Mouse (Mus musculus) midbrain, embryonic 12.5 days (tissue): ENCODE results near the gene Tspan18. TPM values are rescaled to one million over a fixed set of nuclear protein-coding genes. Genes with fewer than 3 reads are reported as not detected.
A peak's percentile ranks its signal among the peaks of the same experiment; 100 is the strongest.

Experiments used
- ATAC-seq: fragments of 200-750 bp; cut with Nextera tagmentation; 2 replicates; pipeline ENCODE4 v1.8.0; 2017; ENCODE audit warnings: low read depth, moderate TSS enrichment, moderate library complexity; ENCODE audit not compliant: low FRiP score
- H3K27ac ChIP-seq: fragments of 300-500 bp; sonication (generic); replicated peaks from 2 replicates; pipeline ENCODE4 v1.5.1; 2016; ENCODE audit warnings: mild to moderate bottlenecking
- H3K27me3 ChIP-seq: fragments of 300-500 bp; sonication (generic); 2 replicates; pipeline ENCODE4 v1.6.1; 2016; ENCODE audit warnings: mild to moderate bottlenecking
- H3K36me3 ChIP-seq: fragments of 300-500 bp; sonication (generic); 2 replicates; pipeline ENCODE4 v1.6.1; 2016
- H3K4me1 ChIP-seq: fragments of 300-500 bp; sonication (generic); 2 replicates; pipeline ENCODE4 v1.6.1; 2016
- H3K4me2 ChIP-seq: fragments of 300-500 bp; sonication (generic); replicated peaks from 2 replicates; pipeline ENCODE4 v1.6.1; 2016; ENCODE audit warnings: mild to moderate bottlenecking, moderate library complexity
- H3K4me3 ChIP-seq: fragments of 300-500 bp; sonication (generic); 2 replicates; pipeline ENCODE4 v1.5.1; 2016; ENCODE audit warnings: mild to moderate bottlenecking
- H3K9ac ChIP-seq: fragments of 300-500 bp; sonication (generic); replicated peaks from 2 replicates; pipeline ENCODE4 v1.6.1; 2016; ENCODE audit warnings: mild to moderate bottlenecking, moderate library complexity
- H3K9me3 ChIP-seq: fragments of 300-500 bp; sonication (generic); 2 replicates; pipeline ENCODE4 v1.6.1; 2016; ENCODE audit warnings: mild to moderate bottlenecking
- WGBS: fragments of 180-500 bp; shearing (Covaris S2); methylation state at CpG from one replicate; pipeline ENCODE4 v1.1.7; 2016; 5-methylcytosine and 5-hydroxymethylcytosine counted together
- polyA plus RNA-seq: library from polyadenylated mRNA; unstranded; fragments of >200 nt; fragmentation: Nextera tagmentation; extraction: Ambion mirVana; gene quantifications from 2 replicates; pipeline ENCODE4 v1.2.1, GENCODE M21; 2016

Tspan18 gene
- polyA plus RNA-seq, 1 experiment from 2014 or later: 24.6 TPM

DNA sequence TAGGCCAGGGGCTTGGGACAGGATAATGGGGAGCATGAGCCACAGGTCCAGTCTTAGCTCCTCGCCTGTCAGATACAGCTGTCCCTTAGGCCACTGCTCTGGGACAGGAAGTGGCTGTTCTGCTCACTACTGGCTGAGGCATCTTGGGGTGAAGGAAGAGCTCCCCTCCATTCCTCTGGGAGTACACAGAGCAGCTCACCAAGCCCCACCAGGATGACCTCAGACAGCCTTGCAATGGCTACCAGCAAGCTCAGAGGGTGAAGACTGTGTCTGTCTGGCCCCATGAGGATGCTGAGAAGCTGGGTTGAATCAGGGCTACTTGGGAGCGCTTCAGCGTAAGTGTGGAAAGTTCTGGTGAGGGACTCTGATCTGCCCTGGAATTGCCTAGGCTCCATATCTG is 132.3 kb downstream of the Tspan18 start:
- WGBS: 86% methylated on average over 3 of the region's 3 CpGs
- H3K36me3 ChIP-seq: peaks cover 75% of the 10 kb centered on the region
- no peak for ATAC-seq

DNA sequence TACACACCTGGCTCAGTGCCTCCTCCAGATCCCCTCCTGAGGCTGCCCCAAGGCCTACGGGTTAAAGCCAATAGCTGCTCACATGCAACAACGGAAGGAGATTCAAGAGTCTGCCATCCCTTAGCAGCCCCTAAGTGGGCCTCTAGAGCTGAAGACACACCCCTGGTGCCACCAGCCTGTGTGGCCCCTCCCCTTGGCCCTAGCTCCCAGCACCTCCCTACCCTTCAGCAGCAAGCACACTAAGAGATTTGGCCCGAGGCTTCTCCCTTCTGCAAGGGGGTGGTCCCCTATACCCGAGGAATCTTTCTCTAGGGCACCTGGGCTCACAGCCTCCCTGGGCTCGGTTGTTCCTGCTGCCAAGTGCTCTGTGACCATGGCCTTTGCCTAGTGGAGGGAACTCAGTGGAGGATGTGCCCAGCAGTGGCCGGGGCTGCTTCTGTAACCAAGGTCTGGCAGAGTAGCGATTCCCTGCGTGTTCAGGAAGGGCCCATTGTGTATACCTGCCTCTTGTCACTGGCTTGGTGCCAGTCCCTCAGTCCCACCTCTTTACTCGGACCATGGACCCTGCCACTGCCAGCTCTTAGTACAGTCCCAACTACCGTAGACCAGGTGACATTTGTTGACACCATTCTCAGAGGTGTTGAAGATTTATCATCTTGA is 133.5 kb downstream of the Tspan18 start:
- H3K36me3 ChIP-seq: peaks cover 76% of the 10 kb centered on the region
- peaks cover 20% of the 10 kb centered on the region for H3K4me1 ChIP-seq
- H3K4me2 ChIP-seq: no peak overlapping the region

More for the DNA sequence above, 132.3 kb downstream of the Tspan18 start:
- Histone ChIP-seq H3K4me2 (no peak overlapping the region), H3K4me3 (no peak overlapping the region), H3K9me3 (no peaks in the 10 kb centered on the region), H3K9ac (no peak overlapping the region), H3K4me1 (peaks cover 13% of the 10 kb centered on the region), H3K27me3 (no peaks in the 10 kb centered on the region), H3K27ac (no peak overlapping the region)

DNA sequence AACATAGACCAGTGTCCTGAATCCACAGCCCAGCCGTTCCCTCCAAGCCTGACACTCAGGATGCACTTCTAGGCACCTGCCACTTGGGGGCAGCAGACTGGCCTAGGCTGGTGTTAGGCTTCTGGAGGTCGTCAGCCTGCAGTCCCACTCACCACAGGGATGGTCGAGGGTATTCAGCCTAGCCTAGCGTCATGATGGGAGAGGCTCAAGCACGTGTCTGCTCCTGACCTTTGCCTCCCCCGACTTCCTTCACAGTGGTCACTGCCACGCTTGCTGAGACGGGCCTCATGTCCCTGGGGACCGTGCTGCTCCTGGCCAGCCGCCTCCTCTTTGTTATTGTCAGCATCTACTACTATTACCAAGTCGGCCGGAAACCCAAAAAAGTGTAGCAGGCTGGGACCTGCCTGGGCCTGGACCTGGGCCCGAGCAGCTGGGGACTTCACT is 134.8 kb downstream of the Tspan18 start:
- Histone ChIP-seq H3K27me3 (no peaks in the 10 kb centered on the region), H3K4me1 (peaks cover 30% of the 10 kb centered on the region), H3K27ac (peak overlapping the region; percentile 58), H3K9me3 (no peaks in the 10 kb centered on the region), H3K36me3 (peaks cover 69% of the 10 kb centered on the region), H3K4me2 (no peak overlapping the region), H3K9ac (0 out of 2 replicates have a peak overlapping the region, but pooled peaks have one; percentile 24), H3K4me3 (no peak overlapping the region)
- 40% methylated on average over 13 of the region's 13 CpGs for WGBS
- peak; percentile 21; the same call in 1 of the 2 replicates for ATAC-seq

More for the DNA sequence above, 133.5 kb downstream of the Tspan18 start:
- H3K4me3 ChIP-seq: no peak overlapping the region
- no peak overlapping the region for H3K9ac ChIP-seq
- H3K9me3 ChIP-seq: no peaks in the 10 kb centered on the region
- H3K27ac ChIP-seq: peak overlapping the region; percentile 58; the same call in 1 of the 2 replicates
- WGBS: 73% methylated on average over 10 of the region's 10 CpGs
- ATAC-seq: no peak
- no peaks in the 10 kb centered on the region for H3K27me3 ChIP-seq

DNA sequence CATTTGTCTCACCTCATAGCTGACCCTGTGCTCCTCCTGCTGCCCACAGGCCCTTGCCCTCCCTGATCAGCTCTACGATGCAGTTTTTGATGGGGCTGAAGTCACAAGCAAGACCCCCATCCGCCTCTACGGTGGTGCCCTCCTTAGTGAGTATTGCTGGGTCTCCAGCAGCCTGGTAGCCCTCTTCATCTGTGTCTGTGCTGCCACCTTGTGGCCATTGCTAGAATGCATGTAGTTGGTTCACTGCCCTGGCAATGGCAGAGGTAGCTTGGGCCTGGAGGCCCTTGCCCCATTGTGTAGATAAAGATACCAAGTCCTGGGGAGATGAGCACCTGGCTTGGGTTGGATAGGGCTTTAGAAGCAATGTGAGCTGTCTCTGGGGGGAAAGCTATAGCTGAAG is 135.5 kb downstream of the Tspan18 start:
- Histone ChIP-seq H3K4me2 (no peak overlapping the region), H3K4me3 (no peak overlapping the region), H3K27ac (peak overlapping the region; percentile 58), H3K4me1 (peaks cover 33% of the 10 kb centered on the region), H3K36me3 (peaks cover 69% of the 10 kb centered on the region), H3K9me3 (no peaks in the 10 kb centered on the region), H3K27me3 (no peaks in the 10 kb centered on the region), H3K9ac (0 out of 2 replicates have a peak overlapping the region, but pooled peaks have one; percentile 24)
- peak; percentile 28 for ATAC-seq
- WGBS: 25% methylated on average over 3 of the region's 3 CpGs

DNA sequence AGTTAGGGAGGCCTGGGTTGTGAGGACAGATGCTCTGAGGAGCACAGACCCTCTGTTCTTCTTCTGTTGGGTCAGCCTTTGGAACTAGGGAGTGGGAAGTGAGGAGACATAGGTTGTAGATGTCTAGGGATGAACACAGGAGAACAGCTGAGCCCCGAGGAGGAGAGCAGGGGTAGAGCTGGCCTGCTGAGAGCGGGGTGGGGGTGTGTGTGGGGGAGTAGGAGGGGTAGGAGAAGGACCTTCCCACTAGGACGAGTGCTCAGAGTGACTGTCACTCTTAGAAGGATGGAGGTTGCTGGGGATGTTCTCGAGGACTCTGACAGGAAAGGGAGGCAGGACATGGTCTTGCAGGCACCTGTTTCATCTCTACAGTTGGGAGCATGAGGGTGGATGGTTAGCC is 140.5 kb downstream of the Tspan18 start:
- Histone ChIP-seq H3K4me3 (no peak overlapping the region), H3K4me2 (0 out of 2 replicates have a peak overlapping the region, but pooled peaks have one; percentile 1), H3K9me3 (no peaks in the 10 kb centered on the region), H3K27me3 (no peaks in the 10 kb centered on the region), H3K27ac (peak overlapping the region; percentile 46), H3K36me3 (peaks cover 21% of the 10 kb centered on the region), H3K9ac (no peak overlapping the region), H3K4me1 (peaks cover 75% of the 10 kb centered on the region)
- 61% methylated on average over 4 of the region's 4 CpGs for WGBS
- no peak for ATAC-seq

DNA sequence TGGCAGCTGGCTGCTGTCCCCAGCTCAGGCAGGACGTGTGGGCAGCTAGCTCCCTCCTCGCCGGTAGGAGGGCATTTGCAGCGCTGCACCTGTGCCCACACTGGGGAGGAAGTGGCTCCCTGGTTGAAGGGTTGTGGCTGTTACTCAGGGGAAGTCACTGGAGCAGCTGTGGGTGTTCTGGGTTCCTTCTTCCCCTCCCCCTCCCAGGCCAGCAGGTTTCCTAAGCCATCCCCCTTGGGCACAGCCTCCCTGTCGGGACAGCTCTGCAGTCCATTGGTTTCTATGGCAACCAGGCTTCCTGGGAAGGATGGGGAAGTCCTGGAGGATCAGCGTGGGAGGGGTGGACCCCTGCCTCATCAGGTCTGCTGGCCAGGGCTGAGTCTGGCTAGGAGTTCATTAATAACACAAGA is 141.6 kb downstream of the Tspan18 start:
- peaks cover 14% of the 10 kb centered on the region for H3K36me3 ChIP-seq
- peak overlapping the region; percentile 94 for H3K27ac ChIP-seq
- 3% methylated on average over 6 of the region's 6 CpGs for WGBS
- no peaks in the 10 kb centered on the region for H3K9me3 ChIP-seq
- H3K4me2 ChIP-seq: peak overlapping the region; percentile 78
- peak overlapping the region; percentile 17; the same call in 1 of the 2 replicates for H3K9ac ChIP-seq
- H3K4me1 ChIP-seq: peaks cover 77% of the 10 kb centered on the region
- no peaks in the 10 kb centered on the region for H3K27me3 ChIP-seq
- H3K4me3 ChIP-seq: peak overlapping the region; percentile 94; the same call in 1 of the 2 replicates
- ATAC-seq: peak; percentile 35

DNA sequence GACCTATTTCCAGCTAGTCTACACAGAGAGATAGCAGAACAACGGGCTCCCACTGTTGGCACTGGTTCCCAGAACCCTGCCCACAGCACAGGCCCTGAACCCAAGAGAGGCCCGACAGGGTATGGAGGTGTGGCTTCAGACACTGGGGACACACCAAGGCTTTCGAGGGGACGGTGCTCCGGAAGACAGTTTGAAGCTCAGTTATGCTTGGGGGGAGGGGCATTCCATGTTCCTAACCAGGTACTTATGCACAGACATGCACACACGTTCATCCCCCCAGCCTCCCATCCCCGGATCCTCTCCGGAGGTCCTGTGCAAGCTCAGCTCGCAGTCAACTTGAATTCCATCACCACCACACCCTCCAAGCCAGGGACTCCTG is 142.1 kb downstream of the Tspan18 start:
- Histone ChIP-seq H3K36me3 (peaks cover 9% of the 10 kb centered on the region), H3K9ac (peak overlapping the region; percentile 17; the same call in 1 of the 2 replicates), H3K27me3 (no peaks in the 10 kb centered on the region), H3K4me2 (peak overlapping the region; percentile 78), H3K27ac (peak overlapping the region; percentile 94), H3K4me1 (peaks cover 79% of the 10 kb centered on the region), H3K4me3 (peak overlapping the region; percentile 94; the same call in 1 of the 2 replicates), H3K9me3 (no peaks in the 10 kb centered on the region)
- no peak for ATAC-seq
- 33% methylated on average over 9 of the region's 9 CpGs for WGBS

DNA sequence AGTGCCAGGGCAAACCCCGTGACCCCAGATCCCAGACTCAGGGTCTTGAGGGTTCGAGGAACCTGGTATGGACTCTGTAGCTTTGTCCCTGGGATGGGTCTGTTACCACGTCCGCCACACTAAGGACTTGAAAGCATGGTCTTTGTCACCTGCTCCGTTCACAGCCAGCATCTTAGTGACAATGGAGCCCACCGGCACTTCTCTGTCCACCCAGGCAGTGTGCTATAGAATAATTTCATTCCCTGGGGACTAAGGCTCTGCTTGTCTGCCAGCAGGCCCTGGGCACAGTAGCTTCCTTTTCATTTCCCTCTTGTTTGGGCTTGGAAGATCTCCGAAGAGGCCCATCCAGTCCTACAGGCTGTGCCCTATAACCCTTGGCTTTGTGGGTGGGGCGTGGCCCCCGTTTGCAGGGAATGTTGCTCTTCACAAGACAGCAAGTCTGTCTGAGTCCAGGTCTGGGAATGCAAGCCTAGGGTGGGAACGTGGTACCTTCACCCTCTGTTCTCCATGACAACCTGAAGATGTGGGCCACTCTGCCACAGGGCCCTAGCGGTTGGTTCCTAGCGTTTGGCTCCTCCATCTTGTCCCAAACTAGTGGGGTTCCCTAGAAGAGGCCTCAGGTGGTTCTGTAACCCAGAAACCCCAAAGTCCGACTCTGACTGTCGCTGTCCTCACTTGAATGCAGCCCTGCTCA is 142.7 kb downstream of the Tspan18 start:
- Histone ChIP-seq H3K9me3 (no peaks in the 10 kb centered on the region), H3K27me3 (no peaks in the 10 kb centered on the region), H3K36me3 (0 out of 2 replicates have a peak, but pooled peaks cover 3% of the 10 kb centered on the region), H3K4me3 (peak overlapping the region; percentile 94), H3K4me1 (peaks cover 84% of the 10 kb centered on the region), H3K27ac (peak overlapping the region; percentile 94), H3K9ac (0 out of 2 replicates have a peak overlapping the region, but pooled peaks have one; percentile 51), H3K4me2 (peak overlapping the region; percentile 78)
- no peak for ATAC-seq
- WGBS: 60% methylated on average over 14 of the region's 14 CpGs

DNA sequence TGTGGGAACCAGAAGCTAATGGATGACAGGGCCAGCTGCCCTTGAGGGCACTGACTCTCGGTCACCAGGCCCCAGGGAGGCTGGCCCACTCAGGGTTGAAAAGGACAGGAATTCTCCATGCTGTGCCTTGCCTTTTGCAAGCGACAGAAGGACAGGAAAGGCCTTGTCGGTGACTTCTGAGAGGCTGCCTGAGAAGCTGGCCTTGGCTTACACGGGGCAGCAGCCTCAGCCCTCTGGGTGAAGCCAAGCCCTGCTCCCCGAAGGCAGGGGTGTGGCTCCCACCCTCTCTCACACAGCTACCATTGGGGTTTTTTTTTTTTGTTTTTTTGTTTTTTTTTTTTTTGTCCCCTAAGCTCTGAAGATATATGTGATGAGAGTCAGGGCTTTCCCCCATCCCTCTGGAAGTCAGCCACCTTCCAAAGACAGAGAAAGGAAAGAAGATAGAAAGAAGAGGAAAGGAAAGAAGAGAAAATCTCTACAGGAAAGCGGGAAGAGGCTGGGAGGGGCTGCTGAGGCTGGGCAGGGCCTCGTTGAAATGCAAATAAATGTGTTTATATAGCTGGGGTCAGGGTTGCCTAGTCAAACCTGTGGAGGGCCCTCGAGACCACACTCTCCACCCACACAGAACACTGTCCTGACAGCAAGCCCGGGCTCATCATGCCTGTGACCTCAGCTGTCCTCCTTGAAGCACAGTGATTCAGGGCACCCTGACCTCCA is 143.4 kb downstream of the Tspan18 start:
- Histone ChIP-seq H3K4me3 (peak overlapping the region; percentile 94), H3K27ac (peak overlapping the region; percentile 94), H3K36me3 (no peaks in the 10 kb centered on the region), H3K4me2 (peak overlapping the region; percentile 78), H3K9ac (peak overlapping the region; percentile 51), H3K4me1 (peaks cover 78% of the 10 kb centered on the region), H3K27me3 (peaks cover 3% of the 10 kb centered on the region), H3K9me3 (no peaks in the 10 kb centered on the region)
- WGBS: 7% methylated on average over 9 of the region's 9 CpGs
- no peak for ATAC-seq

DNA sequence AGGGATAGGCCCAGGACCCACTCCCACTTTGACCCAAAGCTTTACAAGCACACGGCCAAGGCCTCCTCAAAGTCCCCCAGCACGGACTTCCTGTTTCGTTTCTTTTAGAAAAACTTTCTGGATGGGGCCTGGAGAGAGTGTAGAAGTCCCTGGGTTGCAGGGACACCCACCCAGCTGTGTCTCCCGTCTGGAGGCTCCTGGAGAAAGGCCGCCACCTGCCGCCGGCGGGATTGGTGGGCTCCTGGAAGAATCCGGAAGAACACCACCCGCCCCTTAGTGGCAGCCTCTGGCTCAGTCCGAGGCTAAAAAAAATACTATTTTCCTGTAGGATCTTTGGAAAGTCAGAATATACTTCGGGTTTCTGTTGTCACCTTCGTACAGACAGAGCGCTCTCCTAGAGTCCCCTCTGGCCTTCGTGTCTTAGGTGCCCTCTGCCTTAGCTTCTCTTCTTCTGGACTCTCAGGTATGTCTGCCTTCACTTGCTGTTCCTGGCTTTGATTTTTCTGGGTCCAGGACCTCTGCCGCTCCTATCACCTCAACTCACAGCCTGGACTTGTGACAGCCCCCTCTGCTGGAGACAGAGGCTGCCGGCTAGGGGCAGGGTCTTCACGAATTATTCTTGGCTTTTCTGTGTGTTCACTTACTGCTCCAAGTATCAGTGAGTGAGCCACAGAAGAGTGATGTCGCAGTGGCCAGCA is 145.4 kb downstream of the Tspan18 start:
- peaks cover 60% of the 10 kb centered on the region for H3K4me1 ChIP-seq
- H3K9ac ChIP-seq: peak overlapping the region; percentile 98
- ATAC-seq: no peak; the same call in 1 of the 2 replicates
- H3K36me3 ChIP-seq: no peaks in the 10 kb centered on the region
- 7% methylated on average over 19 of the region's 19 CpGs for WGBS
- peak overlapping the region; percentile 78 for H3K4me2 ChIP-seq
- peak overlapping the region; percentile 94 for H3K27ac ChIP-seq
- peaks cover 22% of the 10 kb centered on the region for H3K27me3 ChIP-seq
- H3K9me3 ChIP-seq: no peaks in the 10 kb centered on the region
- peak overlapping the region; percentile 94 for H3K4me3 ChIP-seq
